Mouse (Mus musculus): Measurements from ENCODE around the gene Armc12.

- TF ChIP-seq GATA1 (IDR thresholded peaks at IDR 0.05; ENCODE audit: borderline replicate concordance, low read length) = no peak
- no peak for TF ChIP-seq FLI1 (IDR thresholded peaks at IDR 0.05; ENCODE audit: low read length)
Measured at GRCm38 (mm10) chr17:28491035-28491770, 39.4 kb upstream of the Armc12 start.
